8 mouse cellular contexts compared by ENCODE assay signal in genomic region chr12:71040462-71040861, GRCm38 (mm10). TPM values are rescaled to one million over a fixed set of nuclear protein-coding genes. Genes with fewer than 3 reads are reported as not detected.
DNase-seq lines count a peak whose midpoint lies in the region; ATAC-seq lines count a peak whose summit lies in the region.

No protein-coding gene starts in this region.

- peak; percentile 30 for ATAC-seq in liver, embryonic 16.5 days (ENCODE audit: low read depth)
- no peak for ATAC-seq in liver, embryonic 11.5 days (replicated peaks; ENCODE audit: low FRiP score)

- WGBS in liver, embryonic 16.5 days (ENCODE audit: insufficient replicate concordance): 72% methylated on average over 7 of the region's 7 CpGs
- 85% methylated on average over 7 of the region's 7 CpGs for WGBS in liver, embryonic 11.5 days

- H3K4me3 ChIP-seq in liver, embryonic 16.5 days (ENCODE audit: low read depth, low read length): no peak overlapping the region
- no peak overlapping the region for H3K4me3 ChIP-seq in liver, embryonic 11.5 days (ENCODE audit: low read depth, low read length)

- no peaks in the 10 kb centered on the region for H3K27me3 ChIP-seq in liver, embryonic 16.5 days (ENCODE audit: control insufficient read depth, insufficient read depth, low read depth, low read length)
- no peaks in the 10 kb centered on the region for H3K27me3 ChIP-seq in liver, embryonic 11.5 days (replicated peaks; ENCODE audit: control insufficient read depth, insufficient read depth, low read length)

- DNase-seq in liver, embryonic 11.5 days (ENCODE audit: low spot score): no peak
- DNase-seq in gastrocnemius, postnatal 36 days: peak; percentile 24 to 37
- peak; percentile 80 for DNase-seq in lung, postnatal 10 days
- peak; percentile 60 for DNase-seq in thymus, postnatal 14 days
- no peak for DNase-seq in left cerebral cortex, postnatal 36 days (ENCODE audit: low spot score in 2 of 2)
- no peak for DNase-seq in layer of hippocampus, postnatal 10 days (ENCODE audit: low spot score in 2 of 2)
- no peak for DNase-seq in left cerebral cortex, adult 9 months (ENCODE audit: low spot score in 2 of 2)

- H3K36me3 ChIP-seq in liver, embryonic 16.5 days (ENCODE audit: control insufficient read depth, insufficient read depth): peaks cover 32% of the 10 kb centered on the region
- H3K36me3 ChIP-seq in liver, embryonic 11.5 days (ENCODE audit: control insufficient read depth, insufficient read depth, low read length): peaks cover 25% of the 10 kb centered on the region

- intact Hi-C loops in gastrocnemius, postnatal 36 days (cut with DNase I): no loop called here
- intact Hi-C loops in left cerebral cortex, postnatal 36 days (cut with DNase I): no loop called here

- H3K4me1 ChIP-seq in liver, embryonic 16.5 days (ENCODE audit: control insufficient read depth, low read depth, low read length): peaks cover 2% of the 10 kb centered on the region
- H3K4me1 ChIP-seq in liver, embryonic 11.5 days (replicated peaks; ENCODE audit: control insufficient read depth, insufficient read depth, low read length): no peaks in the 10 kb centered on the region

- no peaks in the 10 kb centered on the region for H3K9me3 ChIP-seq in liver, embryonic 16.5 days (replicated peaks; ENCODE audit: control insufficient read depth, low read length)
- no peaks in the 10 kb centered on the region for H3K9me3 ChIP-seq in liver, embryonic 11.5 days (ENCODE audit: control insufficient read depth, low read length)

- no peak overlapping the region for H3K9ac ChIP-seq in liver, embryonic 16.5 days (ENCODE audit: low read depth, low read length)
- H3K9ac ChIP-seq in liver, embryonic 11.5 days (ENCODE audit: low read depth, low read length): no peak overlapping the region

- no peak overlapping the region for H3K4me2 ChIP-seq in liver, embryonic 16.5 days (ENCODE audit: low read depth, low read length)
- no peak overlapping the region for H3K4me2 ChIP-seq in liver, embryonic 11.5 days

- no peak overlapping the region for H3K27ac ChIP-seq in liver, embryonic 16.5 days (ENCODE audit: low read length)
- no peak overlapping the region for H3K27ac ChIP-seq in liver, embryonic 11.5 days (ENCODE audit: low read depth, low read length)

RNA-seq across cellular contexts. Expression of gene Arid4a, which starts 24.7 kb away (rescaled TPM):
- polyA plus RNA-seq in liver, embryonic 16.5 days (2015; fragmentation: Nextera tagmentation; extraction: Ambion mirVana): 21.3 and 22.2 TPM in 2 replicates
- polyA plus RNA-seq in liver, embryonic 11.5 days (2014; fragmentation: Nextera tagmentation; extraction: Ambion mirVana): 31.6 and 32.5 TPM in 2 replicates
- total RNA-seq in gastrocnemius, postnatal 36 days (2021): 1 to 10 TPM; 6.8 to 7.8 TPM
- 10 to 100 TPM; 32.0 to 36.5 TPM for total RNA-seq in left cerebral cortex, postnatal 36 days (2021)
- 10 to 100 TPM; 38.4 to 39.2 TPM for total RNA-seq in layer of hippocampus, postnatal 10 days (2021)

Comparison
In these comparisons a context has a peak if more than half of its experiments do, and no peak if none do; other contexts are left out.
1. DNase-seq: peak in gastrocnemius, postnatal 36 days (2 of 2), lung, postnatal 10 days (single experiment) and thymus, postnatal 14 days (single experiment); none in liver, embryonic 11.5 days (single experiment), left cerebral cortex, postnatal 36 days (0 of 2), layer of hippocampus, postnatal 10 days (0 of 2) and left cerebral cortex, adult 9 months (0 of 2).